Mouse (Mus musculus): ENCODE results near the gene Phf5a. TPM values are rescaled to one million over a fixed set of nuclear protein-coding genes. Genes with fewer than 3 reads are reported as not detected.

Gene Phf5a
- total RNA-seq, 2 experiments from 2014 or later, result 62.7 to 71.2 TPM

DNA sequence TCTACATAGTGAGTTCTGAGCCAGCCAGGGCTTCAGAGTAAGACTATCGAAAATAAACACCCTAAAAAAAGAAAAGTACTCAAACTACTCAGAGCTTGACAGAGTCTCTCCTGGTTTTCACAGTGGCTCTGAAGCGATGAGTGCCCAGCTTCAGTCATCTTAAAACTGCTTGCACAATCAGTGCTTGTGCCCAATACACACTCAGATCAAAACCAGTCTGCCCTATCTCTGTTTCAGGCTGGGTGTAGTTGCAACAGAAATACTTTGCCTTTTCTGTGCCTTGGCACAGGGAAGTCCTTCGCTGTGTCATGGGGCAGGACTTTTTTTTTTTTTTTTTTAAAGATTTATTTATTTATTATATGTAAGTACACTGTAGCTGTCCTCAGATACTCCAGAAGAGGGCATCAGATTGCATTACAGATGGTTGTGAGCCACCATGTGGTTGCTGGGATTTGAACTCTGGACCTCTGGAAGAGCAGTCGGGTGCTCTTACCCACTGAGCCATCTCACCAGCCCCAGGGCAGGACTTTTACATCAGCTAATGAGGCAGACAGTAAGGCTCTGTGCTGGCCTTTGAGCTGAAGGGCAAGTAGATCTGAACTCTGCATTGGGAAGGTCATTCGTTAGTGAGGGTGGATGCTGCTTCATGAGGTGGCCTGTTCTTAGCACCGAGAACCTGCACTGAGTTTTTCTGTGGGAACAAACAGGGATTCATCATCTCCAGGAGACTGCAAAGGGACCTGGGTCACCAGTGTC is 15.3 kb upstream of the Phf5a start:
- no peak for DNase-seq (ENCODE audit: low spot score in 2 of 2)

DNA sequence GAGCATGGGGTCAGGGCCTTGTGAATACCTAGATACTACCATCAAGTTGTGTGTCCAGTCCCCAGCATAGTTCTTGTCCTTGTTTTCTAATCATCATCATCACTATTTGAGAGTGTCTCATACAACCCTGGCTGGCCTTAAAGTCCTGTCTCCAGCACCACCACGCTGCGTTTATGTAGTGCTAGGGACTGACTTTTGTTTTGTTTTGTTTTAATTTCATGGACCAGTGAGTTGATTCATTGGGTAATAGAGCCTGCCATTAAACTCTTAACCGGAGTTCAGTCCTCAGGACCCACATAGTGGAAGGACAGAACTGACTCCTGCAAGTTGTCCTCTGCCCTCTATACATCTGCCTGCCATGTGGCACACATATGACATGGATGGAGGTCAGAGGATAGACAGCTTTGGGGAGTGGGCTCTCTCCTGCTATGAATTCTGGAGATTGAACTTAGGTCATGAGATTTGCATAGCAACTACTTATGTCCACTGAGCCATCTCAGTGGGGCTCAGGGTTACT is 13.8 kb upstream of the Phf5a start:
- no peak for DNase-seq (ENCODE audit: low spot score in 2 of 2)

DNA sequence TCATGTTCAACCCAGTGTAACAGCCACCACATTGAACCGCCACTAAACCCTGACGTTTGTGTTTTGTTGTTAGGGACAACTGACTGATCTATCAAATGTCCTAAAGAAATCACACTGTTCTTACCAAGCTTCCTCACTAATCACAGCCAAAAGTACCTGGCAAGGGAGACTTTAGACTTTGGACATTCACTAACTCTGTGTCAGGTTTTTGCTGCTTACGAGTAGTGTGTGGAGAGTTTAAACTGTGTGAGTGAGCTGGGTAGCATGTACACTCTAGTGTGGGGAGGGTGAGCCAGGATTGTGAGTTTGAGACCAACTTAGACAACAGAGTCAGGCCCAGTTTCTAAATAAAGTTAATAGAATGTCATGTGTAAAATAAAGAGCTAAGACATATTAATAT is 10.6 kb upstream of the Phf5a start:
- DNase-seq (ENCODE audit: low spot score in 2 of 2), result no peak

DNA sequence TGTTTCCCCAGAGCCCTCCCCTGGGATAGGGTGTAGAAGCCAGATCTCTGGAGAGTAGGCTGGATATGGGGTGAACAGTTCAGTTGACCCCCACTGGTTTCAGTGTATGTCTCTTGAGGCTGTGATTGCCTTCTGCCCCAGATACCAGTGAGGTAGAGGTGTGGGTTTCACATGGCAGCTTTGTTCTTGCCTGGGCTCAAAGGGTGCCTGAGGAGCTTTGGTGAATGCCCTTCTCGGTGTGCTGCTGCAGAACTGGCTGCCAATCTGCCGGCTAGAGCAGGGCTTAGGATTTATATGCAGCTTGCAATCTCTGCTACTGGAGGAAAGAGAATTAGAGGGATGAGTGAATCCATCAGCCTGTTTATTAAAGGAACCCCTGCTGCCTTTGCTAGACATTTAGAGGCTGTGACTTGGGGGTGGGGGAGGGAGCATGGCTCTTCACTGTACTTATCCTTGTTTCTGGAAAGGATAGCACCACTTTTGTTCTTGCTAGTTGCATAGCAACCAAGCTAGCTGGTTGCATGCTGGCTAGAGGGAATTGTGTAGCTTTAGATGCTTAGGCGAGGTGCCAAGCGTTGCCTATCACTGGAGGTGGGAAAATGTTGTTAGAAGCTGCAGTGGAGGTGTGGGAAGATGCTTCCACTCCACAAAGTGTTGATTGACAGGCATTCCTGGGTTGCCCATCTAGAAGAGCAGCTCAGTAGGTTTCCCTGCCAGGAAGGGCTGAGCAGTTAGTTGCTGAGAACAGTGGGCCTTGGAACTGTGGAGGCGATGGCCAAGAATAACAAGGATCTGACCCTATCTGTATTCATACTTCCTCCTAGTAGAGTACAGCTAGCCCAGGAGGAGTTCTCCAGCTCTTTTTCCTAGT is 8.1 kb upstream of the Phf5a start:
- no peak for DNase-seq (ENCODE audit: low spot score in 2 of 2)

DNA sequence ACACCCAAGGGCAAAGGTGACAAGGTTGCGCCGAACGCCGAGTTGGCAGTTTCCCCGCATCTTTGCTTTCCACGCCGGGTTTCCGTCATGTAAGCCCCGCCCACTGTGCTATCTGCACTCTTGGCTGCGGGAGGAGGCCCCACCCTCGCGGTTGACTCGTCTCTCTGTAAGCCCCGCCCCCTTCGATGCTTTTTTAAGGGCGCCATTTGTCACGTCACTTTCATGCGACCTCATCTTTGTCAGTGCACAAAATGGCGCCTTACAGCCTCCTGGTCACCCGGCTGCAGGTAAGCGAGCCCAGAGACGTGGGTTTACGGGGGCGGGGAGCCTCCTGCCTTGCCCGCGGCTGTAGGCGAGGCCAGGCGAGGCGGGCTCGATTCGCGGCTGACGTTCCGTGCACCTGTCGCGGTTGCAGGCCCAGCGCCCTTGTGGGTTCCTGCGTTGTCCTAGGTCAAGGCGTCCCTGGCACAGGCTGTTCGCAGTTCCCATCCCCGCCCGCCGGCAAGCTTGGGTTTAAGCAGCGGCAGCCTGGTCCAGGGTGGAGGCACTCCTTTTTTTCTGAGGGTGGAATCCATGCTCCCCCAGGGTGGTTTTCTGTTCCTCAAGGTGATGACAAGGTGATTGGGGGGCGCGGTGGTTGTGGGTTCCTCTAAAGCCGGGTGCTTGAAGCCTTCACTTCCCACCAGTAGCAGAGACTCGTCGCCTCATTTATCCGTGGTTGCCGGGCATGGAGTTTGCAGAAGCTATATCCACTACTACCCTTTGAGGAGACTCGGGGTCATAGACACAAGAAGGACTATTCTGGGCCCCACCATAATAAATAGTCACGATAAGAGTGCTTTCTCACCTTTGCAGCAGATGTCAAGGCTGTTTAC is 788 bp upstream of the Phf5a start, which contains the start of gene Aco2:
Aco2 (plus strand) TSS at position 48 of the 875 bp plus-strand sequence.
- peak; percentile 96 to 99 for DNase-seq (ENCODE audit: low spot score in 2 of 2)

DNA sequence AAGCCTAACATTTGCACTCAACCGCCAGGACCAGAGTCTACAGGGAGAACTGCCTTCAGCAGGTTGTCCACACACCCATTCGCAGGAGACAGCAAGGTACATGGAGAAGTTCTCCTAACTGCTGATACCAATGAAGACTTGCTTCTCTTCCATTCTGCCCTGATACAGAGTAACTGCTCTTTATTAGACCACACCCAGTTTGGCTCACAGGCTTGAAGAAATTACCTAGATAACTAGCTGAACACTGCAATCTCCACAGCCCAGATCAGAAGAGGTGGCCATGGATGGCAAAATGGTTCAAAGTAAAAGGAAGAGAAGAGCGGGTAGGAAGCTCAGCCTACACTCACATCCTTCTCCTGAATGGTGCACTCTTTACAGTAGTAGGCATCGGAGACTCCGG is 1.7 kb downstream of the Phf5a start:
- DNase-seq (ENCODE audit: low spot score in 2 of 2), result no peak

DNA sequence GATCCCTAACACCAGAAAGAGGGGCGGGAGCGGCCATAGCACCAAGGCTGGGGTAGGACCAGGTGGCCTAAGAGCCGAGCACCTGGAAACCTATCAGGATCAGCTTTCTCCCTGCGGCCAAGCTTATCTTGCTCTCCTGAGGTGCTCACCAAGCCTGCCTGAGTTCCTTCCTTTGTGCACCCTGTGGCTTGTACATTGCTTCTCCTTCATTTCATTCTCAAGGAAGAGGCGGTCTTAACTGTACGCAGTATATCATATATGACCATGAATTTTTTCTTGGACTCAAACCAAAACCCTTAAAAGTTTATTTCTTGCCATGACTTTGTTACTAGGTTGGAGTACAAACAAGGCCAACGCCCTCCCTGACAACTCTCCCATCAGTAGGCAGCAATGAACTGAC is 7.5 kb downstream of the Phf5a start:
- DNase-seq (ENCODE audit: low spot score in 2 of 2), result no peak

DNA sequence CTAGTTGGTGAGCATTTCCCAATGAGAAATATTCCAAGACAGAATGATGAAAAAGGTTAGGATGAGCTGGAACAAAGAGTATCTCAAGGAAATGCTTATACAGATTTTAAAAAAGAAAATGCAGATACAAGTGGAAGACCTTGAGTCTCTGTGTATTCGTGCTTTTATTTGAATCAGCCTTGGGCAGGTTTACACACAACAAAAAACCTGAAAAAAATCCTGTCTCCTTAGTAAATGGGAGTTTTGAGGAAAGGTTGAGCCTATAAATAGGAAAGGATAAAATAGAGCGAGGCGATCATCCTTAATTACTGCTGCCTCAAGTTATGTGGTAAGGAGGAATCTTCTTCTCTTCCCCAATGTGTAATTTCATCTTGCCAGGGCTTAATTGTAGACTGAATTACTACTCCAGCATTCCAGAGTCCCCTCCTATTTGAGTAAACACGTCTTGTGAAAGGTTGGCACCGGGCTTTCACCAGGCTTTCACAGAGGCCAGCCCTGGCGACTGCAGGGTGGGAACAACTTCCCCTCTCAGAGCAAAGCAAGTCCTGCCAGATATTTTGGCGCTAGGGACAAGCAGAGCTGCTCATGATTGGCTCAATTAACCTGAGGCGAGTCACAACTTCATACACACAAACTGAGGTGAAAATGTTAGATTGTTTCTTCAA is 11.1 kb downstream of the Phf5a start:
- no peak for DNase-seq (ENCODE audit: low spot score in 2 of 2)

DNA sequence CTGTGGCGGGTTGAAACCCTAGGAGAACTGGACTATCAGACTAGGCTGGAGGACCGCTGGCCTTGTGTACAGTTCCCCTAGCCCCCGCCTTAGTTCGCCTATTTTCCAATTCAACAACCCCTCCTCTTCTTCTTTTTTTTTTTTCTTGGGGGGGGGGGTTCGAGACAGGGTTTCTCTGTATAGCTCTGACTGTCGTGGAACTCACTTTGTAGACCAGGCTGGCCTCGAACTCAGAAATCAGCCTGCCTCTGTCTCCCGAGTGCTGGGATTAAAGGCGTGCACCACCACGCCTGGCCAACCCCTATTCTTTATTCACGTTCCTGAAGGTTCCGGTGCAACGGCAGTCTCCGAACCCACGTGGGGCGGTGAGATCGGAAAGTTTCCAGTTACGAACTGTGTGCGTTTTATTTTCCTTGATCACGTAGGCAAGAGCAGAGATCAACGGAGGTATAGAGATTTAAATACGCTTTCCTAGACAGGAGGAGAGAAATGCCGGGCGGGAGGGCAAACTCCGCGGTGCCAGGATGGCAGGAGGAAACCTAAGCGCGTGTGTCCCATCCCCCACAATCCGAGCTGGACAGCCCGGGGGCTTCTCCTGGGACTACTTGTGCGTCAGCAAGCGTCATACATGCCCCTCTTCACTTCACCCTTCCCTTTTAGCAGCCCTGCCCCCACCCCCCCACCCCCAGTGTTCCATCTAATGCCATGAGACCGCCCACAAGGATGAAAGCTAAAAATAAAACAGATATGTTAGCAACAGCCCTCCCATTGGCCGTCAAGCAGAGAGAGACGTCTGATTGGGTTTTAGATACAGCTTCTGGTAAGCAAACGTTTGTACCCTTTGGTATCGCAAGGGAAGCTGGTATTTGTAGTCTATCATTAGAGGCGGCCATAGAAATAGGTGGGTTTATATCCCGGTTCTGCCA is 12.1 kb downstream of the Phf5a start:
- DNase-seq (ENCODE audit: low spot score in 2 of 2), result peak in 1 of 2 experiments; percentile 67

DNA sequence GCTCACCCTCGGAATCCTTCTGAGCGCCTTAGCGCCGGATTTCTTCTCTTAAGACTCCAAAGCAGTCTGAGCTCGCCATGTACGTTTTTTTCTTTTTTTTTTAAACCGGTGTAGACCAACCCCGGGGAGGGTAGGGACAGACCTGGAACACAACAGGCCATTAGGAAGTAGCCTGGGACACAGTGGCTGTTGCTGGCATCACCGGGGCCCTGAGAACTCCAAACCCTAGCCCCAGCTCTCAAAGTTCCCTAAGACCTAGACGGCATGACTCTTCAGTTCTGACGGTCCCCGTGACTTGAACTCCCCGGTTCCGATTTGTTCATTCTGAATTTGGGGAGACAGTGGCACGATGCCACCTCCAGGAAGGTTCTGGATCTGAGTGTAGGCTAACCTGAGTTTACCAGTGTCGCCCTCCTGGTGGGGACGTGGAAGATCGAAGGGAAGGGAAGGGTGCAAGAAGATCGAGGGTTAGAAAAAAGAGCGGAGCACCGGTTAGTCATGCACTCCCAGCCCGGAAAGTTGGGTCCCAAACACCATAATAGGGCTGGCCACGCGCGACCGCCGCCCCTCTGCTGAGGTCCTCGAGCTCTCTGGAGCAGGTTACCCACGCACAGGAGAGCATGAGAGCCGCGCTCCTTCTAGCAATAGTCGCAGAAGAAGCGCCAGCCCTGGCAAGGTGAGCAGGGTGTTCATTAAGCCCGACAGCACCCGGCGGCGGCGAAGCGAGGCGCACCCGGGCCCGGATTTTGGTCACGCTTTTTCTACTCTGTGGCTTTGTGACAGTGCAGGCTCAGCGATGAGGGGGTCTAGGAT is 13.0 kb downstream of the Phf5a start, which contains the start of gene Tob2:
Tob2 (minus strand) TSS at position 280 of the 813 bp plus-strand sequence.
- peak in 1 of 2 experiments; percentile 31 for DNase-seq (ENCODE audit: low spot score in 2 of 2)

DNA sequence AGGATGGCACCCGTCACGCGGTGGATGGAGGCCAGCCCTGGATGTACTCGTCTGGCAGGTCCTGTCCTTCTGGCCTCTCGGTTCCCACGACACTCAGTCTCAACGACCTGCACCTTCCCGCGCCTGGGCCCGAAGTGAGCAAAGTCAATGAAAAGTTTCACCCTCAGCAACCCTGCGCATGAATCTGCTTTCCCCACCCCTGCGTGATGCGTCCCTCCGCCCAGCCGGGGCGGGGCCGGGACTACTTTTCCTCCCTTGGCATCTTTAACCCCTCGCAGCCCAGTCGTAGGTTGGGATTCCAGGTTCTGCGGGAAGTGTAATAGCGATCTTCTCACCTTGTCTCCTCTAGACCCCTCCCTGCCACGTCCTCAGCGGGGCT is 13.6 kb downstream of the Phf5a start:
- DNase-seq (ENCODE audit: low spot score in 2 of 2), result peak; percentile 86 to 89

DNA sequence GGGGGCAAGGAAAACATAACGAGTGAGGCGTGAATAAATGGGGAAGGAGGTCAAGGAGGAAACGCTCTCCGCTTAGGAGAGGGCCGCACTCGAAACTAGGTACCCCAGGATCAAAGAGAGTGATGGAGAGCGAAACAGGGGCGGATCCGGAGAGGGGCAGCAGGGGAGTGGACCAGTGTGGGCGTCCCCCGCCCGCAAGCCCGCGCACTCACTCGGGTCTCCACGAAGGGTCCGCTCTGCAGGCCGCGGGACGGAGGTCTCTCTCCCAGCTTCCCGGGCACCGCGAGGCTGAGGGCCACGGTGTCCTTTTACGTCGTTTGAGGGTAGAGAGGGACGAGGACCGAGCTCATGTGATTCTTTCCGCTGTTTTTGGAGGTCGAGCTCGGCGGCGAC is 14.0 kb downstream of the Phf5a start:
- no peak for DNase-seq (ENCODE audit: low spot score in 2 of 2)

DNA sequence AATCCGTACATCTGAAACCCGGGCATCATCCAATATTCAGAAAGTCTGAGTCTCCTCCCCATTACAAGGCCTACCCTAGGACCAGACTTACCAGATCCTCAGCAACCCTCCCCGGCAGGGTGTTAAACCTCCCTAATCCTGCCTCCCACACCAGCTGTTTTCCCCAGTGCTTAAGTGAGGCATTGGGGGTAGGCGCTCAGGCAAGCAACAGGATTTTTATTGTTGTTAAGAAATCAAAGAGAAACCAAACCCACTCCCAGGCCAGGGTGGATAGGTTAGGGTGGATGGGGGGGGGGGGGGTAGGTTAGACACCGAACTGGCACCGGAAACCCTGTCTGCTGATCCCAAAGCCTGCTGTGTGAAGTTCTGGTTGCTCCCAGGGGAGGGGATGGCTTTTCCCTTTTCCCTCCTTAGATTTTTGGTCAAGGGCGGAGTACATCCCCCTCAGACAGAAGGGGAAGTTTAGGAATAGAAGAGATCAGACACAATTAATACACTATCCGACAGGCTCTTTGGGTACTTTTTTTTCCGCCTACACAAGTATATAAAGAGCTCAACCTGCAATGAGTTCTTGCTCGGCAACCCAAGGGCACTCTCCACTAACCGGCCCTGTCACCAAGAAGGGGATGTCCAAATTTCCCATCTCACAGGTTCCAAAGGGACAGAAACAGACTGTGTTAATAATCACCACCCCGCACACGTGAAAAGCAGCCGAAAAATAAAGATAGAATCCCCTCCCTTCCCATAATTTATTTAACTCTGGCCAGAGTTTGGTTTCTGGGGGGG is 14.6 kb downstream of the Phf5a start:
- DNase-seq (ENCODE audit: low spot score in 2 of 2), result no peak

DNA sequence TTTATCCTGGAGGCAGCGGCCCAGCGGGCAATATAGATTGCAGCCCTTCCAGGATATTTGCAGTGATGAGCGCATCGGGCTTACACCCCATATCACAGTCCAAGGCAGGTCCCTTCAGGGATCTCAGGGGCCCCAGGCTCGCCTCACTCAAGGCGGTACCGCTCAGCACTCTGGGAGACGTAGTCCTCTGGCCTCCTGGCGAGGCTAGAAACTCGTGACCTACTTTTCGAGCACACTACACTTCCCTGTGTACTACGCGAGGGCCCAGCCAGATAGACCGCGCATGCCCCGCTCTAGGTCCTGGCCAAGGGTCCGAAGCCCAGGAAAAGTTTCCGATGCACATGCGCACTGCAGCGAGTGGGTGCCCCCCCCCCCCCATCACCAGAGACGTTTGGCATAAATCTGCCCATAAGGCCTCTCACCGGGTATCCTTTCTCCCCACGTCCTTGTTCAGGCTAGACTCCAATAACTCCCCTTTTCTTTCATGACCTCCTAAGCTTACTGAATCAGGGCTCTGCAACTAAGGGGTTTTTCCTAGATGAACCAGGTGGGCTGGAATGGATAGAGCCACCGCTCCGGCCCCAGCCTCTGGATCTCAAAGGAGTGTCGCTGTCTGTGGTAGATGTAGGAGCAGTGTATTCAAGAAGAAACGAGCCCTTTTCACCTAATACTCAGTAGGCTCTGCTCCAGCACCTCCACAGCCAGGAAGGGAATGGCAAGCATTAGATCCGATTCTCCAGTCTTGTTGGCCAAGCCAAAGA is 15.5 kb downstream of the Phf5a start:
- DNase-seq (ENCODE audit: low spot score in 2 of 2), result peak; percentile 60 to 68

DNA sequence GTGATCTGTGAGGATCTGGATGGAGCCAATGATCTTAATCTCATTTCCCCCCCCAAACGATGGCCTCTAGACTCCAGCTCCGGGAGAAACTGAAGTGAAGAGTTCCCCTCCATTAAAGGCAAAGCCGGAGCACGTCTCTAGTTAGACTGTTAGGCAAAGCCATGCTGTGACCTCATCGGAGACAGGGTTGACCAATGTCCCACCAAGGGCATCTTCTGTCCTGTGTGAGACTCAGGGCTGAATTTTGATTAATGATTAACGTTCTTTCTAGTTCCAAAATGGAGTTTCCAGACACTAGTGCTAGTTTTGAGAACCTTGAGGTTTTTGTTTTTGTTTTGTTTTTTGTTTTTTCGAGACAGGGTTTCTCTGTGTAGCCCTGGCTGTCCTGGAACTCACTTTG is 18.6 kb downstream of the Phf5a start:
- DNase-seq (ENCODE audit: low spot score in 2 of 2), result no peak

DNA sequence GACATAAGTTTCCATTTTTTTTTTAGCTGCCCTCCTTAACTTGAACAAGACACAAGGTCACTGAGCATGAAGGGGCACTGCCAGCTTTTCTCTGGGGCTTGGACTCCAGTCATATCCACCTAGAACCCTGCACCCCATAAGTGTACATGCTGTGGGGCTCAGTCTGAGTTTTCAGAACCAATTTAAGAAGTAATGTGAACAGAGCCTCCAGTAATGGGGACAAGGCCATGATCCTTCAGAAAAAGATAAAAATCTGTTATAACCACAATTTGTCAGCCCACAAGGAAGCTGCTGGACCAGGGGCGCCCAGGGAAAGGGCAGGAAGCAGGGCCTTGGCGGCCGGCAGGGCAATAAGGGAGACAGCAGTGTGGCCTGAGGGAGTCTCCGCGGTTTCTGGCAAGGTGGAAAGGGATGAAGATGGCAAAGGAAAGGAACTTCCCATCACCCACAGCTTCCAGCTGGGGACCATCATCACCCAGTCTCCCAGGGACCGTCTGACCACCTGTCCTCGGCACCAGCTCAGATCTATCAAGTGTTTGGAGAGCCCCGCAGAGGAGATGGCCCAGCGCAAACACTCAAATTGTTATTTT is 19.2 kb downstream of the Phf5a start:
- DNase-seq (ENCODE audit: low spot score in 2 of 2), result no peak

DNA sequence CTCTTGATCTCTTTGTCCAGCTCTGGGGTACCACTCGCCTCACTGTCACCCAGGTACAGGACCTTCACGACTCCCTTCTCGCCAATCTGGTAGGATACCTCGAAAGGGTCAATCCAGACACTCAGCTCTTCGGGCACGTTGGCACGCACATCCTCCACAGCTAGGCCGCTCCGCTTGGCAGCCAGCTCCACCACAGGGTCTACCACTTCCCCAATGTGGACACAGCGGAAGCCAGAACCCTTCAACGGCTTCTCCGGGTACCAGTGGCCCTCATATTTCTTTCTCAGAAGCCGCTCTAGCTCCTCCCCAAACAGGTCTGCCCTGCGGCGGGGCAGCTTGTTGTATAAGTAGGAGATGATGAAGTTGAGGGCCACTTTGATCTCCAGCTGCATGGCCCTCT is 20.3 kb downstream of the Phf5a start:
- DNase-seq (ENCODE audit: low spot score in 2 of 2), result no peak

All from adrenal gland, postnatal 4 days (tissue).